Mouse (Mus musculus) myocyte (in vitro differentiated cells): ENCODE measurements at regions not wholly inside any gene's neighbourhood (a gene's known extent, or its start where the extent isn't known, plus 50 kb on each side); places are given as distances from the start of the nearest gene placed in this dataset.
A peak's percentile ranks its signal among the peaks of the same experiment; 100 is the strongest.

Experiments
- H3K27me3 ChIP-seq: one replicate; pipeline ENCODE4 v1.6.1; 2011; ENCODE audit not compliant: control insufficient read depth, insufficient read depth, insufficient read length
- H3K36me3 ChIP-seq: one replicate; pipeline ENCODE4 v1.6.1; 2011; ENCODE audit not compliant: control insufficient read depth, insufficient read depth
- H3K4me2 ChIP-seq: one replicate; pipeline ENCODE4 v1.6.1; 2011; ENCODE audit warnings: low read depth, control low read depth
- H3K4me3 ChIP-seq: one replicate; pipeline ENCODE4 v1.5.1; 2011; ENCODE audit warnings: mild to moderate bottlenecking, control low read depth, moderate library complexity
- H3K79me2 ChIP-seq: one replicate; pipeline ENCODE4 v1.6.1; 2011; ENCODE audit not compliant: control insufficient read depth, insufficient read depth
- H3ac ChIP-seq: one replicate; pipeline ENCODE4 v1.6.1; 2011; ENCODE audit not compliant: control insufficient read depth, insufficient read length
- CEBPB ChIP-seq: IDR thresholded peaks from 2 replicates; pipeline ENCODE4 v1.6.1; 2011; ENCODE audit warnings: mild to moderate bottlenecking, moderate library complexity; ENCODE audit not compliant: poor library complexity, insufficient read depth, severe bottlenecking
- E2F4 ChIP-seq: IDR thresholded peaks from one replicate; pipeline ENCODE4 v1.6.1; 2011; ENCODE audit warnings: mild to moderate bottlenecking, control low read depth, moderate library complexity; ENCODE audit not compliant: insufficient read depth
- MAX ChIP-seq: IDR thresholded peaks from one replicate; pipeline ENCODE4 v1.6.1; 2011; ENCODE audit warnings: low read depth, mild to moderate bottlenecking, control low read depth
- MYOD1 ChIP-seq, 3 experiments: IDR thresholded peaks; one replicate each; pipeline ENCODE4 v1.6.1; 2011; ENCODE audit warnings: control low read depth in 2 of 3, low read depth in 2 of 3, mild to moderate bottlenecking in 2 of 3, moderate library complexity in 1 of 3; ENCODE audit not compliant: insufficient read length in 2 of 3, control insufficient read depth in 1 of 3
- MYOG ChIP-seq, 3 experiments: IDR thresholded peaks; one replicate each; pipeline ENCODE4 v1.6.1; 2011; ENCODE audit warnings: control low read depth in 2 of 3, low read depth in 2 of 3, mild to moderate bottlenecking in 2 of 3; ENCODE audit not compliant: insufficient read length in 2 of 3, control insufficient read depth in 1 of 3, insufficient read depth in 1 of 3
- POLR2A ChIP-seq: IDR thresholded peaks from one replicate; pipeline ENCODE4 v1.6.1; 2011; ENCODE audit warnings: low read depth, mild to moderate bottlenecking, control low read depth, moderate library complexity; ENCODE audit not compliant: insufficient read length
- POLR2AphosphoS2 ChIP-seq: IDR thresholded peaks from one replicate; pipeline ENCODE4 v1.6.1; 2011; ENCODE audit warnings: low read depth, control low read depth; ENCODE audit not compliant: insufficient read length
- REST ChIP-seq: IDR thresholded peaks from one replicate; pipeline ENCODE4 v1.6.1; 2011; ENCODE audit warnings: mild to moderate bottlenecking, control low read depth, moderate library complexity; ENCODE audit not compliant: insufficient read depth, insufficient read length
- SRF ChIP-seq: IDR thresholded peaks from one replicate; pipeline ENCODE4 v1.6.1; 2011; ENCODE audit warnings: low read depth; ENCODE audit not compliant: control insufficient read depth, insufficient read length
- TCF12 ChIP-seq: IDR thresholded peaks from one replicate; pipeline ENCODE4 v1.6.1; 2011; ENCODE audit warnings: mild to moderate bottlenecking, control low read depth; ENCODE audit not compliant: poor library complexity, insufficient read depth, severe bottlenecking
- TCF3 ChIP-seq: IDR thresholded peaks from one replicate; pipeline ENCODE4 v1.6.1; 2011; ENCODE audit warnings: low read depth, control low read depth; ENCODE audit not compliant: insufficient read length
- USF1 ChIP-seq: IDR thresholded peaks from one replicate; pipeline ENCODE4 v1.6.1; 2011; ENCODE audit warnings: low read depth, mild to moderate bottlenecking, control low read depth, moderate library complexity

DNA sequence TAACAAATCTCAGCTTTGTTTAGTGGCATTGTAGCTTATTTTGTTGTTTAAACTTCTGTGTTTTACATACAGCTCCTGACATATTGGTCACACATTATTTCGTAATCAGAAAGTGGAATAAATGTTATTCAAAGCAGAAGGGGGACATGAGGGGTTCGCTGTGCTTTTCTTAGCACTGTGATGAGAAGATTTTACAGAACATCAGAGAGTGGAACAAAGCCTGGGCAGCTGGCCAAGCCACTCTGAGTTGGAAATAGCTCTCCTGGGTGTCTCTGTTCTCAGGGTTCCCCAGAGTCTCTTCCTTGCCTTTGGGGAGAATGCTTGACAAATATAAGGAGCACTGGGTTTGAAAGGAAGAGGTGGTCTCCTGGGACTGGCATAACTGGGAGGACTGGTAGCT, 124.7 kb upstream of the Adra1d start:
- no peaks in the 10 kb centered on the region for H3K27me3 ChIP-seq
- TF ChIP-seq MYOD1 (IDR thresholded peaks at IDR 0.05; ENCODE audit: control insufficient read depth in 1 of 3, insufficient read length in 2 of 3, low read depth in 2 of 3): no peak
- TF ChIP-seq MAX: no peak
- 0 out of 2 replicates have a peak, but pooled peaks have one; percentile 6 for TF ChIP-seq CEBPB
- no peak for TF ChIP-seq E2F4
- no peak for TF ChIP-seq MYOG (IDR thresholded peaks at IDR 0.05; ENCODE audit: control insufficient read depth in 1 of 3, insufficient read depth in 1 of 3, insufficient read length in 2 of 3, low read depth in 2 of 3)
- no peak for TF ChIP-seq TCF3
- no peak overlapping the region for H3K4me3 ChIP-seq
- peak overlapping the region; percentile 44 for H3K4me2 ChIP-seq
- H3ac ChIP-seq: no peak overlapping the region
- H3K36me3 ChIP-seq: no peaks in the 10 kb centered on the region
- no peaks in the 10 kb centered on the region for H3K79me2 ChIP-seq

DNA sequence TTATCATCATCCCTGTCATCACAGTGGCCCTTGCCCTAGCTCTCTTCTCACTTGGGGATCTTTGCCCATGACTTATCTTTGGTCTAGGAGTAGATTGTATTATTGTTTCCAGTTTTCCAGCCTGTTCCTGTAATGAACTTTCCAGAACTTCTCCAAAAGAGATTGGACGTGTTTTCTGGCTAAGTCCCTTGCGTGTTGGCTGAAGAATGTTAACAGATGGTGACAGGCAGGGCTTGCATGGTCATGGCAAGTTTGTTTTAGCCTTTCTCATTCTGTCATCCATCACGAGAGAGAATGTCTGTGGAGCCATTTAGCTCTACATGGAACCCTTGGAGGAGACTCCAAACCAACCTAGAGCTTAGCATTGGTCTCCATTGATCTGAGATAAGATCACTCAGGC, 123.2 kb upstream of the Adra1d start:
- no peak overlapping the region for H3K4me2 ChIP-seq
- H3K27me3 ChIP-seq: no peaks in the 10 kb centered on the region
- no peak overlapping the region for H3ac ChIP-seq
- no peak overlapping the region for H3K4me3 ChIP-seq
- TF ChIP-seq TCF3: no peak
- TF ChIP-seq POLR2AphosphoS2: no peak
- no peak for TF ChIP-seq TCF12
- TF ChIP-seq POLR2A: no peak
- TF ChIP-seq E2F4: no peak
- no peak for TF ChIP-seq MYOD1 (IDR thresholded peaks at IDR 0.05; ENCODE audit: control insufficient read depth in 1 of 3, insufficient read length in 2 of 3, low read depth in 2 of 3)
- no peaks in the 10 kb centered on the region for H3K79me2 ChIP-seq
- no peaks in the 10 kb centered on the region for H3K36me3 ChIP-seq

DNA sequence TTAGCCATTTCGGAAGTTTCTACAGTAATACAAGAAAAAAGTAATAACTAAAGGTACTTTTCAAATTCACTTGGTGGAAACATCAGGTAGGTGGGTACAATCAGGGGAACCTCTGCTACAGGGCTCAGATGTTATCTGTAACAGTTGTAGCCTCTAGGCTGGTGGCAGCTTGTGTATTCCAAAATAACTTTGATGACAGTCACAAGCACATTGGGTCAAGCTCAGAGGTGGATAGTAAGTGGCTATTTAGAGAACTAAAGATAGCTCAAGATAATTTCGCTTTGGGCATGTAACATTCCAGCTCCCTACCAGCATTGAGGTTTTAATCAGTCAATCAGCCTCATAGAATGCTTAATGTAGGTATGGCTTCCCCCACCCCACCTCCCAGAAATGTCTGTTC, 121.7 kb upstream of the Adra1d start:
- no peak overlapping the region for H3K4me2 ChIP-seq
- H3K27me3 ChIP-seq: no peaks in the 10 kb centered on the region
- H3ac ChIP-seq: no peak overlapping the region
- no peaks in the 10 kb centered on the region for H3K79me2 ChIP-seq
- TF ChIP-seq USF1 (no peak), E2F4 (no peak), MAX (no peak), MYOD1 (IDR thresholded peaks at IDR 0.05; ENCODE audit: control insufficient read depth in 1 of 3, insufficient read length in 2 of 3, low read depth in 2 of 3) (peak in 1 of 3 experiments; percentile 5), MYOG (IDR thresholded peaks at IDR 0.05; ENCODE audit: control insufficient read depth in 1 of 3, insufficient read depth in 1 of 3, insufficient read length in 2 of 3, low read depth in 2 of 3) (no peak)
- H3K36me3 ChIP-seq: no peaks in the 10 kb centered on the region
- H3K4me3 ChIP-seq: no peak overlapping the region

DNA sequence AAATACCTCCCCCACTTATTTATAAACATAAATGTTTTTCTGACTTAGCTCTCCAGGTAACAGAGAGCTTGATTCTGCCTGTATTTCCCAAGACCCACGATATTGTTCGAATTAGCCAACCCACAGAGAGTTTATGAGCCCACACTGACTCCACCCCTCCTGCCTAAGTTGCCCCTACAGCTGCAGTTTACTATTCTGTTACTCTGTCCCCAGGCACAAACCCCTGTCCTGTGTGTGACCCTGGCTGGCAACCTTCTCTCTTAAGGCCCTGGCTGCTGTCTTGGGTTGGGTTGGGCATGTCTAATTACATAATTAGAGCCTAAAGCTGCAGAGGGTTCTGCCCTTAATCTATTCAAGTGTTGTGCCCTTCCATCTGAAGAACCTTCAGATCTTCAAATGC, 116.4 kb upstream of the Adra1d start:
- Histone ChIP-seq H3K4me2 (no peak overlapping the region), H3K27me3 (no peaks in the 10 kb centered on the region), H3K4me3 (no peak overlapping the region), H3K79me2 (no peaks in the 10 kb centered on the region), H3ac (no peak overlapping the region), H3K36me3 (no peaks in the 10 kb centered on the region)
- TF ChIP-seq POLR2A (no peak), POLR2AphosphoS2 (no peak), MAX (no peak), TCF3 (no peak), REST (no peak), TCF12 (no peak), MYOD1 (IDR thresholded peaks at IDR 0.05; ENCODE audit: control insufficient read depth in 1 of 3, insufficient read length in 2 of 3, low read depth in 2 of 3) (no peak), CEBPB (no peak), E2F4 (no peak), SRF (no peak), USF1 (no peak)

DNA sequence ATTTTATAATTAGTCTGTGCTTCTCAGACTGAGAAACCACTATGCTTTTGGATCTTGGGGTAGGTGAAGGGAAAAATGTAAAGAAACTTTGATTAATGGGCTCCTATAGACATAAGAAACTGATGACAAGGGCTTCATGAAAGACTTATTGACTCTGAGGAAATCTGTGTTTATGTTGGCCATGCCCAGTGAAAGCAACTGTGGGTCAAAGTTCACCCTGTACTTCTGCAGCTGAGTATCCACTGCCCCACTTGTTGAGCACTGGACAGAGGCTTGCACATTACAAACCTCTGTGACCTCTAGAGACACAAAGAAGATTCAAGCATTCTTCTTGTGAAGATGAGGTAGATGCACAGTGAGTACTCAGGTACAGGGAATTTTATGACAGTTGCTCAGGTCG, 114.7 kb upstream of the Adra1d start:
- Histone ChIP-seq H3K4me3 (no peak overlapping the region), H3K4me2 (no peak overlapping the region), H3K36me3 (no peaks in the 10 kb centered on the region), H3K27me3 (no peaks in the 10 kb centered on the region), H3ac (no peak overlapping the region), H3K79me2 (no peaks in the 10 kb centered on the region)
- no peak for TF ChIP-seq E2F4
- TF ChIP-seq TCF3: no peak
- TF ChIP-seq MYOD1 (IDR thresholded peaks at IDR 0.05; ENCODE audit: control insufficient read depth in 1 of 3, insufficient read length in 2 of 3, low read depth in 2 of 3): no peak
- no peak for TF ChIP-seq CEBPB
- TF ChIP-seq POLR2AphosphoS2: no peak
- TF ChIP-seq SRF: no peak
- no peak for TF ChIP-seq MYOG (IDR thresholded peaks at IDR 0.05; ENCODE audit: control insufficient read depth in 1 of 3, insufficient read depth in 1 of 3, insufficient read length in 2 of 3, low read depth in 2 of 3)
